Mouse (Mus musculus) stomach, postnatal 0 days (tissue): ENCODE results near the gene Tnrc18.

ENCODE experiments used
- CTCF ChIP-seq: IDR thresholded peaks from 2 replicates; pipeline ENCODE4 v1.5.1; 2016; ENCODE audit warnings: antibody characterized with exemption, low read depth, mild to moderate bottlenecking, moderate library complexity
- EP300 ChIP-seq: optimal IDR thresholded peaks from 2 replicates; pipeline ENCODE3; 2016; ENCODE audit warnings: antibody characterized with exemption

DNA sequence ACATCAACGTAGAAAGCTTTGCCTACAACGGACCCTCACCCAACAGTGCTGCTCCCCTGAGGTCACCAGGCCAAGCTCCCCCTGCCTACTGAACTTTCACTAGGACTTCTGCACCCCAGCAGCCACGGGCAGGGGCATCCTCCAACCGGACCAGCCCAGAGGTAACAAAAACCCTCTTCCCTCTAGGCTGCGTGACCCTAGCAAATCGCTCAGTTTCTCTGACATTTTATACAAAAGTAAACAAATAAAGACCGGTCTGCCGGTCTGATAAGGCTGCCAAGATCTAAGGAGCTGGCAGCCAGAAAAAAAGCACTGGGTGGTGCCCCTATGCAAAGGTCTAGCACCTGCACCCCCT is 4.9 kb downstream of the Tnrc18 start:
- TF ChIP-seq CTCF (no peak), EP300 (no peak)
